Mouse (Mus musculus): ENCODE results near the gene Gimap3. TPM values are rescaled to one million over a fixed set of nuclear protein-coding genes. Genes with fewer than 3 reads are reported as not detected.
A peak's percentile ranks its signal among the peaks of the same experiment; 100 is the strongest.

The Gimap3 gene
- polyA plus RNA-seq (2014; fragmentation: Nextera tagmentation; extraction: Ambion mirVana): 0.19 TPM in 1 of 2 replicates, not detected in the other

- H3K9me3 ChIP-seq (ENCODE audit: control insufficient read depth, low read length): no peaks in the 10 kb centered on the region
- H3K9ac ChIP-seq (ENCODE audit: low read length): no peak within 1 kb of the TSS
- no peak within 1 kb of the TSS for H3K4me3 ChIP-seq (ENCODE audit: low read depth, low read length)
- H3K4me2 ChIP-seq (ENCODE audit: low read length): no peak within 1 kb of the TSS
- no peaks in the 10 kb centered on the region for H3K4me1 ChIP-seq (replicated peaks; ENCODE audit: control insufficient read depth, insufficient read depth, low read length)
- ATAC-seq (replicated peaks; ENCODE audit: low FRiP score, low TSS enrichment, low read depth): no peak
- no peaks in the 10 kb centered on the region for H3K27me3 ChIP-seq (replicated peaks; ENCODE audit: control insufficient read depth, insufficient read depth, low read length)
- no peak for DNase-seq (ENCODE audit: low spot score)
- no peaks in the 10 kb centered on the region for H3K36me3 ChIP-seq (ENCODE audit: control insufficient read depth, insufficient read depth, low read length)
- WGBS: 80% methylated on average over 3 of the region's 3 CpGs
- H3K27ac ChIP-seq (ENCODE audit: low read depth): no peak within 1 kb of the TSS
These were observed at the start of gene Gimap3 for GRCm38 (mm10) chr6:48770696-48771095. Gimap3 (minus strand) TSS chr6:48770851.

GRCm38 (mm10) chr6:48817815-48818214, 47.2 kb upstream of the Gimap3 start:
- Histone ChIP-seq H3K4me2 (ENCODE audit: low read length) (no peak overlapping the region), H3K9me3 (ENCODE audit: control insufficient read depth, low read length) (no peaks in the 10 kb centered on the region), H3K27me3 (replicated peaks; ENCODE audit: control insufficient read depth, insufficient read depth, low read length) (no peaks in the 10 kb centered on the region), H3K9ac (ENCODE audit: low read length) (no peak overlapping the region), H3K4me3 (ENCODE audit: low read depth, low read length) (no peak overlapping the region), H3K27ac (ENCODE audit: low read depth) (no peak overlapping the region), H3K4me1 (replicated peaks; ENCODE audit: control insufficient read depth, insufficient read depth, low read length) (no peaks in the 10 kb centered on the region), H3K36me3 (ENCODE audit: control insufficient read depth, insufficient read depth, low read length) (no peaks in the 10 kb centered on the region)
- ATAC-seq (replicated peaks; ENCODE audit: low FRiP score, low TSS enrichment, low read depth) (no peak), DNase-seq (ENCODE audit: low spot score) (peak; percentile 80)
- WGBS: 8% methylated on average over 6 of the region's 6 CpGs

GRCm38 (mm10) chr6:48815013-48815412, 44.4 kb upstream of the Gimap3 start:
- Histone ChIP-seq H3K9me3 (ENCODE audit: control insufficient read depth, low read length) (no peaks in the 10 kb centered on the region), H3K36me3 (ENCODE audit: control insufficient read depth, insufficient read depth, low read length) (no peaks in the 10 kb centered on the region), H3K27me3 (replicated peaks; ENCODE audit: control insufficient read depth, insufficient read depth, low read length) (no peaks in the 10 kb centered on the region), H3K27ac (ENCODE audit: low read depth) (no peak overlapping the region), H3K9ac (ENCODE audit: low read length) (no peak overlapping the region), H3K4me1 (replicated peaks; ENCODE audit: control insufficient read depth, insufficient read depth, low read length) (no peaks in the 10 kb centered on the region), H3K4me3 (ENCODE audit: low read depth, low read length) (no peak overlapping the region), H3K4me2 (ENCODE audit: low read length) (no peak overlapping the region)
- ATAC-seq (replicated peaks; ENCODE audit: low FRiP score, low TSS enrichment, low read depth) (no peak), DNase-seq (ENCODE audit: low spot score) (no peak)

- Histone ChIP-seq H3K4me3 (ENCODE audit: low read depth, low read length) (no peak overlapping the region), H3K27ac (ENCODE audit: low read depth) (no peak overlapping the region), H3K4me2 (ENCODE audit: low read length) (no peak overlapping the region), H3K9ac (ENCODE audit: low read length) (no peak overlapping the region), H3K36me3 (ENCODE audit: control insufficient read depth, insufficient read depth, low read length) (no peaks in the 10 kb centered on the region), H3K4me1 (replicated peaks; ENCODE audit: control insufficient read depth, insufficient read depth, low read length) (no peaks in the 10 kb centered on the region), H3K27me3 (replicated peaks; ENCODE audit: control insufficient read depth, insufficient read depth, low read length) (no peaks in the 10 kb centered on the region), H3K9me3 (ENCODE audit: control insufficient read depth, low read length) (0 out of 2 replicates have a peak, but pooled peaks cover 3% of the 10 kb centered on the region)
- 37% methylated on average over 3 of the region's 3 CpGs for WGBS
- DNase-seq (ENCODE audit: low spot score) (no peak), ATAC-seq (replicated peaks; ENCODE audit: low FRiP score, low TSS enrichment, low read depth) (no peak)
These were observed 39.0 kb upstream of the Gimap3 start for GRCm38 (mm10) chr6:48809494-48810219.

GRCm38 (mm10) chr6:48806746-48807145, 36.1 kb upstream of the Gimap3 start:
- no peak overlapping the region for H3K4me2 ChIP-seq (ENCODE audit: low read length)
- ATAC-seq (replicated peaks; ENCODE audit: low FRiP score, low TSS enrichment, low read depth) (no peak), DNase-seq (ENCODE audit: low spot score) (no peak)
- H3K4me3 ChIP-seq (ENCODE audit: low read depth, low read length): no peak overlapping the region
- no peaks in the 10 kb centered on the region for H3K27me3 ChIP-seq (replicated peaks; ENCODE audit: control insufficient read depth, insufficient read depth, low read length)
- no peak overlapping the region for H3K9ac ChIP-seq (ENCODE audit: low read length)
- H3K4me1 ChIP-seq (replicated peaks; ENCODE audit: control insufficient read depth, insufficient read depth, low read length): no peaks in the 10 kb centered on the region
- 88% methylated on average over 3 of the region's 3 CpGs for WGBS
- H3K9me3 ChIP-seq (ENCODE audit: control insufficient read depth, low read length): 0 out of 2 replicates have a peak, but pooled peaks cover 3% of the 10 kb centered on the region
- no peaks in the 10 kb centered on the region for H3K36me3 ChIP-seq (ENCODE audit: control insufficient read depth, insufficient read depth, low read length)
- no peak overlapping the region for H3K27ac ChIP-seq (ENCODE audit: low read depth)

- Histone ChIP-seq H3K36me3 (ENCODE audit: control insufficient read depth, insufficient read depth, low read length) (no peaks in the 10 kb centered on the region), H3K4me2 (ENCODE audit: low read length) (no peak overlapping the region), H3K27ac (ENCODE audit: low read depth) (no peak overlapping the region), H3K9ac (ENCODE audit: low read length) (no peak overlapping the region), H3K9me3 (ENCODE audit: control insufficient read depth, low read length) (0 out of 2 replicates have a peak, but pooled peaks cover 3% of the 10 kb centered on the region), H3K27me3 (replicated peaks; ENCODE audit: control insufficient read depth, insufficient read depth, low read length) (no peaks in the 10 kb centered on the region), H3K4me1 (replicated peaks; ENCODE audit: control insufficient read depth, insufficient read depth, low read length) (no peaks in the 10 kb centered on the region), H3K4me3 (ENCODE audit: low read depth, low read length) (no peak overlapping the region)
- 90% methylated on average over 5 of the region's 5 CpGs for WGBS
- ATAC-seq (replicated peaks; ENCODE audit: low FRiP score, low TSS enrichment, low read depth): no peak
- no peak for DNase-seq (ENCODE audit: low spot score)
These were observed 33.7 kb upstream of the Gimap3 start for GRCm38 (mm10) chr6:48804346-48804745.

GRCm38 (mm10) chr6:48803406-48804051, 32.9 kb upstream of the Gimap3 start:
- Histone ChIP-seq H3K27me3 (replicated peaks; ENCODE audit: control insufficient read depth, insufficient read depth, low read length) (no peaks in the 10 kb centered on the region), H3K36me3 (ENCODE audit: control insufficient read depth, insufficient read depth, low read length) (no peaks in the 10 kb centered on the region), H3K4me1 (replicated peaks; ENCODE audit: control insufficient read depth, insufficient read depth, low read length) (no peaks in the 10 kb centered on the region), H3K4me3 (ENCODE audit: low read depth, low read length) (no peak overlapping the region), H3K9me3 (ENCODE audit: control insufficient read depth, low read length) (0 out of 2 replicates have a peak, but pooled peaks cover 3% of the 10 kb centered on the region), H3K27ac (ENCODE audit: low read depth) (no peak overlapping the region), H3K9ac (ENCODE audit: low read length) (no peak overlapping the region), H3K4me2 (ENCODE audit: low read length) (no peak overlapping the region)
- DNase-seq (ENCODE audit: low spot score) (no peak), ATAC-seq (replicated peaks; ENCODE audit: low FRiP score, low TSS enrichment, low read depth) (no peak)

- ATAC-seq (replicated peaks; ENCODE audit: low FRiP score, low TSS enrichment, low read depth) (no peak), DNase-seq (ENCODE audit: low spot score) (no peak)
- Histone ChIP-seq H3K36me3 (ENCODE audit: control insufficient read depth, insufficient read depth, low read length) (no peaks in the 10 kb centered on the region), H3K9ac (ENCODE audit: low read length) (no peak overlapping the region), H3K4me3 (ENCODE audit: low read depth, low read length) (no peak overlapping the region), H3K4me2 (ENCODE audit: low read length) (no peak overlapping the region), H3K27me3 (replicated peaks; ENCODE audit: control insufficient read depth, insufficient read depth, low read length) (no peaks in the 10 kb centered on the region), H3K9me3 (ENCODE audit: control insufficient read depth, low read length) (0 out of 2 replicates have a peak, but pooled peaks cover 3% of the 10 kb centered on the region), H3K4me1 (replicated peaks; ENCODE audit: control insufficient read depth, insufficient read depth, low read length) (no peaks in the 10 kb centered on the region), H3K27ac (ENCODE audit: low read depth) (no peak overlapping the region)
- 92% methylated on average over 1 of the region's 1 CpGs for WGBS
These were observed 31.2 kb upstream of the Gimap3 start for GRCm38 (mm10) chr6:48801897-48802296.
